Mouse (Mus musculus) retina, postnatal 1 day (tissue): Measurements from ENCODE around the gene Nell2.

Experiments
- DNase-seq: peaks from one replicate; pipeline ENCODE4 v3.0.0-alpha.2; 2012

The Nell2 gene

DNA sequence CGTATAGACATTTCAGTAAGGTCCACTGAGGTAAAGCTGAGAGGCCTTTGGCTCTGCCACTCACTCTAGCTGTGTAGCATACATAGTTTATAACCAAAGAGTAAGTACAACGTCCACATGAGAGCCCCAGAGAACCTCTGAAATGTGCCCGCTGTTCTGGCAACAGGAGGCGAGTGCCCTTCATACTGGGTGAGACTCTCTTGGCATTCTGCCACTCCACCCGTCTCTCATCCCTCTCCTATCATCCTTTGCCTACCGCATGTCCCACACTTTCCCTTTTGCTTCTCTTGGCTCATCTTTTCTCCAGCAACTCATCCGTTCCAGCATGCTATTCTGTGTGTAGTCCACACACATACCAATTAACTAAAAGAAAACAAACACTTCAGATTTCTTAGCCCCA lies 442.4 kb downstream of the Nell2 start:
- DNase-seq, result no peak

DNA sequence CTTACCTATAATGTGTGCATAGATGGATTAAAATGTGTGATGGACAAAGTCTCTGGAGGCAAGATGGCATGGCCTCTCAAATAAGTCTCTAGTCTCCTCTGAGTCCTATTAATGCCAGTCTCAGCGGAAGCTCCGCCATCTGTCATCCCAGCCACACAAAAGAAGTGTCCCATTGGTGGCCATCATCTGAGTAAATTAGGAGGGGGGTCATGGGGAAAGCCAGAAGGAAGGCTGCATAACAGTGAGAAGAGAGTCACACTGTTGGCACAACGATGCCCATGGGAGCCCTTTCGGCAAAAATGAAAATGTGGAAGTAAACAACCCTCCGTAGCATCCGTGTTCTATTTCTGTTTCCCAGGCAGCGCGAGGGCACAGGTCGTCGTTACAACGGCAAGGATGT lies 446.7 kb downstream of the Nell2 start:
- peak; percentile 39 for DNase-seq

DNA sequence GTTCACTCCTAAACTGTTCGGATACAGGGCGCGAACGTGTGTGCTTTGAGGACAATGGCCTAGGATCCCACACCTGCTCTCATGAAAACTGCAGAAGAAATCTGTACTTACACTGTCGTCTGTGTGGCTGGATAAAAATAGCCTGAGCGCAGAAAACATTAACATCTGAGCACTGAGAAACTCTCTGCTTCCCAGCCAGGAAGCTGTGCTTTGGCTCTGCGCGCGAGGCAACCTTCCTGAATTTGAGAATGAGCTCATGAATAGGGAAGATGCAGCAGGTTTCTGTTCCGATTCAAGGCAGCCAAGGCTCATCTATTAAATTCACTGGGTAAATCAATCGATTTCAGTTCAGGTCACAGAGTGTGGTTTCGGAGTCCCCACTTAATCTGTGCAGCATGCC lies 453.0 kb downstream of the Nell2 start:
- DNase-seq, result no peak

DNA sequence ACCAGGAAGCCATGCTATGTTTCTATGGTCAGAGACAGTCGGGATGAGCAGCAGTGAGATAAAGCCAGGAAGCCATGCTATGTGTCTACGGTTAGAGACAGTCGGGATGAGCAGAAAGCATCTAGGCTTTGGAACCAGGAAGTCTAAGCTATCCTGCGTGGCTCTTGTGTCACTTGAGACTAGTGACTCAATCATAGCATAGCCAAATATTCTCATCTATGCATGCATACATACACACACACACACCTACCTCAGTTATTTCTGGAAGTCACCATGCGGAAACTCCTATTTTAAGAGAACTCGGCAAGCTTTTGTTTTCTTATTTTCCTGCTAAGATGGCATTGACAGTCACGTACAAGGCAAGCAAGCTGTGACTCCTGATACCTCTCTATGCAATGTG lies 457.5 kb downstream of the Nell2 start:
- DNase-seq, result no peak

- no peak for DNase-seq
Observed at GRCm38 (mm10) chr15:95068799-95069198, 459.6 kb downstream of the Nell2 start.

GRCm38 (mm10) chr15:95068023-95068422 lies 460.3 kb downstream of the Nell2 start:
- no peak for DNase-seq

DNA sequence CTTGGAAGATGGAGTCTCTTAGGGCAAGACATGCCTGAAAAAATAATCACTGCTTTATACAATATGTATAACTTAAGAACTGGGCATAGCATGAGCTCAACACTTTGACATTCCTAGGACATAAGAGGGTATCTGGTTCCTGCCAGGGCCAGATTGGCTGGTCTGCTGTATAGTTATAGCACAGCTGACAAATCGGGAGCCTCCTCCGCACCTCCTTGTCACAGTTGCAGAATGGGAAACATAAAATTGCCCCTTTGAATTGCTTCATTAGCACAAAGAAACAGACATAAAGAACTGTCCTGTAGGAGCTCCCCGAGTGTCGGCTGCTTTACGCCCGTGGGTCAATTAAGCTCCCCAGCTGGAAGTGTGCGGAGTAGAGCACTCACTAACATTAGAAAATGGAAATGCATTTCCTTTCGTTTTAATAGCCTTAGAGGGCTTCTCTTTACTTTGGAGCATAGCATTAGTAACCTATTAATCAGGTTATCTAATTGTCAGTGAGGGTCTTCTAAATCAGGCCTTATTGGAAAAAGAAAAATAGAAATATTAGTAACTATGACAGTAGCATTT lies 473.2 kb downstream of the Nell2 start:
- DNase-seq, result no peak

DNA sequence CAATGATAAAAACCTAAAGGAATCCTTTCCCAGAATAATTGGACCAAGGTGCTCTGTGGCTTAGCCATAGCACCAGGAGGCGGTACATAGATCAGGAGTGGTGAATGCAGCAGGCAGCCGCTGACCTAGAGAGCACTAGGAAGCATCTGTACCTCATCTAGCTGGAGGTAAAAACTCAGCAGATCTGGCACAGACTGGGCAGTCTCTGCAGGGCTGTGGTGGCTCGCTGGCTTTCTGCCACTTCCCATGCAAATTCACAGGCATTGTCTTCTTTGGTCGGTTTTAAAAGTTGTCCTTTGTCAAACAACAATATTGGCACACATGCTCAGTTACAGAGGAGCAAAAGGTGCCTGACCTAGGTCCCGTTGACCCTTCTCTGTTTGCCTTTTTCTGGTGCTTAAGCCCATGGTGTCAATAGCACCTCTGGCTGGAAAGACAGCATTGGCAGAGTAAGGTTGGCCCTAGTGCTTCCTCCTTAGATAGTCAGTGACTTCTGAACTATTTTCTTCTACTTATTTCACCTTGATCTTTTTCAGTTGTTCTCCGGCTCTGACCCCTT lies 479.1 kb downstream of the Nell2 start:
- DNase-seq, result no peak

GRCm38 (mm10) chr15:95047486-95047885 lies 480.9 kb downstream of the Nell2 start:
- DNase-seq, result no peak

DNA sequence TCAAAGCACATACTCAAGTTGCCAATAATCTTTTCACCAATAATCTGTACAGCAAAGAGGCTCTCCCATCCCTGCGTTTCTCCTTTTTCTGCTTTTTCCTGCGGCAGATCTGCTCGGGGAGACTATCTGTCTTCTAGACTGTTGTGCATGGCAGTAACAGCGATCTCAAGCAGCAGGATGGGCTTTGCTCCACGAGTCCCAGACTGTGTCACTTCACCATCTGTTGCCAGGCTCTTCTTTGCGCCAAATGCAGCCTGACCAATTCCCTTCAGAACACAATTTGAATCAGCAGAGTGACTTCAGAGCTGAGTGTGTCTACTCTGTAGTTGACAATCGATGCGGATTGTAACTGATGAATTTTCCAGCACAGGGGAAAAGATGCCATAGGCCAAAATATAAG lies 484.3 kb downstream of the Nell2 start:
- peak; percentile 44 for DNase-seq

DNA sequence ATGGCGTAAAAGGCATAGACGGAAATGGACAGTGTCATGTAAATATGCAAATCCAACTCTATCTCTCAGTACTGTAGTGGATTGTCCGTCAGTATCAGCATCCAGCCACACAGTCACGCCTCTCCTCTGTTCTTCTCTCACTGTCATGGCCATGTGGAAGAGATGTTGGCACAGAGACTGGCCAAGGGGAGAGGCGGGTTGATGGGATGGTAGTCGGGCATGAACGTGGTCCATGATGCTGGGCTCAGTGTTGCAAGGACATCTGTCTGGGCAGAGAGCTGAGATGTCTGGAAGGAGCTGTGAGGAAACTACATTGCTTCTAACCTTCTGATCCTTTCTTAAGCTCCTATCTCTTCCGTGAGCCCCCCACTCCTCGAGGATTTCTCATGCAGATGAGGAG lies 485.9 kb downstream of the Nell2 start:
- no peak for DNase-seq

DNA sequence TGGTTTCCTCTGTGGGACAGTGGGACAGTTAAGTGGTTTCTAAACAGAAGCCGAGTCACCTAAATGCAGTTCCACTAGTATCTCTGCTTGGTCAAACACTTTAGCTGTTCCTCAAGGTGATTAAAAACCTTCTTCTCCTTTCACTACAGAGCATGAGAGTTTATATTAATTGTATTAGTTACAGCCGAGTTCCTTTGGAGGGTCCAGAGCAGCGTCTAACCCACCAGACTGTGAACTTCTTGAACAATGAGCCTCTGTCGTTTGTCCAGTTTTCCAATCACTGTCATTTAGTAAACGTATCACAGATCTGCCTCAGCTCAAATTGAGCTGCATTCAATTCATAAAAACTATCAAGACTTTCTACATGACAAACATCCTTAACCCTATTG lies 498.9 kb downstream of the Nell2 start:
- DNase-seq, result peak; percentile 74

DNA sequence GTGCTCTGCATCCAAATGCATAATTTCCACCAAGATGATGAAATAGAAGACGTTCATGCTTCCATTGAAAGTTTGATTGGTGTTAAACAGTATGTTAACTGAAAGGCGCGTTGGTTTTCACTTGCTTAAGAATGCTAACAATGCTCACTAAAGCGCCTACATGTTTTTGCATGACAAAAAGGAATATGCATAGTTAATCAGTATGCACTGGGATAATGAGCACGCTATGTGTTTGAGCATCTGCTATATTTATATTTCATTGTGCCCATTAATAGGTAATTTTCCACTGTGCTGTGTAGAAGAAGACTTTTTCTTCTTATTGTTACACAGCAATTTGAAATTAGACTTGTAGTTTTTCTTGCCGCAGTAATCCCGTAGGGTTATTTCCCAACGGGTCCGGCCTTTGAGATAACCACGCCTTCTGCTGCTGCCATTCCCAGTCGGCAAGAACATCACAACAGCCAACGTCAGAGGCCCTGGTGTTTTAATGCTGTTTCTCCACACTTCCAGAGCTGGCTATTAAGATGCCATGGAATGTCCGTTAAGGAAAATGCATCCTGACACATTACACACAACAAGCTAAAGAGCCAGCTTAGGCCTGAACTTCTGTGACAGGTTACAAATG lies 499.4 kb downstream of the Nell2 start:
- DNase-seq, result peak; percentile 11
